Mouse (Mus musculus): ENCODE measurements at regions not wholly inside any gene's neighbourhood (a gene's known extent, or its start where the extent isn't known, plus 50 kb on each side); places are given as distances from the start of the nearest gene placed in this dataset.

DNA sequence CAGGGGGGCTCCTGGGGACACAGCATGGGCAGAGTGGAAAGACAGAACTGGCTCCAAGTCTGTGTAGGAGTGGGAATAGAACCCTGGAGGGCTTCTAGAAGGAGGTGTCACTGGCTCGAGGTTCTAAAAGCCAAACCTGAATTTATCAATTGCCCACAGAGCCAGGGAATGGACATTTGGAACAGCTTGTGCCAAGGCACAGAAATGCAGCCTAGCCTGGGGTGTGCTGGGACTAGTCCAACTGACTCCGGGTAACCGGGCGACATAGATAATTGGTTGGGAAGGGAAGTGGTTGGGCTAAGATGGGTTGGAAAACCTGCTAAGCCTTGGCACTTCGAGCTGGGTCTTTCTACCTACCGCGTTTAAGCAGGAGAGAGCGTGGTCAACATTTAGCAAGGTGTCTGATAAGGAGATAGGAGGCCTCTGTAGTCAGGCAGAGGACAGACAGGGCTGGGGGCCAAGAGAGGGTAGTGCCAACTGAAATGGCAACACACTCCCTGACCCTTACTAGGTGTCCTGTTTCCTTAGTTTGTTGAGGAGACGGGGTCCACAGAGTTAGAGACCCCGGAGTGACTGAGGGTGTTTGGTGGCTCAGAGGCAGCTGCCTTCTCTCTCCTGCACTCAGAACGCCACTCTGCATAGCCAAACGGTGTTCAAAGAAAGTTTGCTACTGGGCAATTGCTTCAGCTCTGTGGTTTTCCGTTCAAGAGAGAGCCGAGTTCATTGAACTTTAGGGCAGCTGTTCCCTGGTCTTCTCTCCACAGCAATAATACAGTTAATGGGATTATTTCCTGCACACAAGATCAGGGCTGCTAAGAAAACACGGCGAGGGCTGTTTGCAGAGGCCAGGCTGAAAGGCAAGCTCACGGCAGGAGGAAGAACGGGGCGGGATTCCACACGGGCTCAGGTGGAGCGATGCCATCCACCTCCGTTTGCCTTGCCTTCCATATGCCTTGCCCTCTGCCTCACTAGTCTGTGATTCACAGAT lies 138.3 kb upstream of the 1600014C23Rik start:
- 15% methylated on average over 22 of the region's 22 CpGs for WGBS
- DNase-seq (ENCODE audit: low read depth, low spot score) = no peak

DNA sequence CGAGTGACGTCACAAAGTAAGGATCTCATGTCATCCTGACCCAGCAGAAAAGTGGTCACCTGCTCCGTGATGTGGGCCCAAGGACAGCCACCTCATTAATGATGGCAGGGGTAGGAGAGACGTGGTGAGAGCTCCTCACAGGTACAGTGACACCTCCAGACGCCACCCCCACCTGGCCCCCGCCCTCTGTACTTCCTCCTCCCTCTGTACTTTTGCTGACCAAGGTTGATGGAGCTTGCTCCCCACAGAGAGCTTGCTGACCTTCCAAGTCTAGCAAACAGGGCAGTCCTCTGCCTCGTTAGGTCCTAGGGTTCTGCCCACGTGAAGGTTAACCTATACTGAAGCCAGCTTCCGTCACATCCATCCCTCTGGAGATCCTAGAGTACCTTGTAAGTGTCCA lies 137.4 kb upstream of the 1600014C23Rik start:
- DNase-seq (ENCODE audit: low read depth, low spot score) = no peak
- 38% methylated on average over 9 of the region's 9 CpGs for WGBS

DNA sequence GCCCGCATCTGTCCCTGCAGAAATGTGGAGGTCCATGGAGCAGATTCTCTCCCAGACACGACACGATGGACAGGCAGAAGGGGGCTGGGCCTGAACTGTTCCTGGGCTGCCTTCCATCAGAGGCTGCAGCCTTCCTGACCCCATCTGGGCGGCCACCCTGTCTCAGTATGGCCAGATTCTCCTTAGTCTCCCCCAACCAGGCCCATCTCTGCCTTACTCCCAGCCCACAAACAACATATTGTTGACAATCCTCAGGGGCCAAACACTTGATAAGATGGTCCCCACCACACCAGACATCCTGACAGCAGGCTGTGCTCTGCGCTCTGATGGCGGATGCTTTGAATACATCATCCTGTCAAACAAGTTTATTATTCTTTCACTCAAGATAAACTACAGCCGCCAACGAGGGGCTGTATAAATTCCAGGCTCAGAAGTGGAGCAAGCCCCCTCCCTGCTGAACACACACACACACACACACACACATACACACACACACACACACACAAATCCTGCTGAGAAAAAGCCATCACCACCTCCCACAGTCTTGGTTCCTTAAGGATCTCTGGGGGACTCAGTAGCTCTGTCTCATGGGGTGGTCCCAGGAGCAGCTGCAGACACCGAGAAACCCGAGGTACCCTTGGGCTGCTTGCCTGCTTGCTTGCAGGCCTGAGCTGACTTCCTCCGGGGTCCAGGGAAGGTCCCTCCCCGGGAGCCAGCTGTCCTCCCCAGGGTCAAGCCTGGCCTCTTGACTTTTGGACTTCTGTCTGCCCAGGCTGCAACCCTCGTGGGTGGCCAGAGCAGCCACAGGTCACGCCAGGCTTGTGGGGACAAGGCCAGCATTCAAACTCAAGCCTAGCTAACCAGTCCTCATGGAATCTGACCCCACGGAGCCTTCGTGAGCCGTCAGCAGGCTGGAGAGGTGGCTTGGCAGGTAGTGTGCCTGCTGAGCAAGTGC lies 135.6 kb upstream of the 1600014C23Rik start:
- WGBS = 59% methylated on average over 17 of the region's 17 CpGs
- no peak for DNase-seq (ENCODE audit: low read depth, low spot score)

DNA sequence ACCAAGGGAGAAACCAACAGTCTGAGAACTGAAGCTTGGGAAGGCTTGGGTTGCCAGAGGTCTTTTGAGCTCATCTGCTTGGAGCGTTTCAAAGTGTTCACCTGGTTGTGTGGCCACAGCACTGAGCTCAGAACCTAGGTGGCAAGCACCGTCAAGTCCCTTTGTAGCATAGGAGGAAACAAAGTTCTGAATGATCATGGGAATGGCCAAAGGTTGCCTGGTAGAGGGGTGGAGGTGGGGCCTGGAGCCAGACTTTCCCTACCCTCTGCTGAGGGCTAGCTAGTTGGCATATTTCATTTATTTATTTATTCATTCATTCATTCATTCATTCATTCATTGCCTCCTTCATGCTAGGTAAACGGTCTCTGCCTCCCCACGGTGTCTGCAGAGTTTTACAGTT lies 134.9 kb upstream of the 1600014C23Rik start:
- WGBS = 49% methylated on average over 4 of the region's 4 CpGs
- DNase-seq (ENCODE audit: low read depth, low spot score) = no peak

DNA sequence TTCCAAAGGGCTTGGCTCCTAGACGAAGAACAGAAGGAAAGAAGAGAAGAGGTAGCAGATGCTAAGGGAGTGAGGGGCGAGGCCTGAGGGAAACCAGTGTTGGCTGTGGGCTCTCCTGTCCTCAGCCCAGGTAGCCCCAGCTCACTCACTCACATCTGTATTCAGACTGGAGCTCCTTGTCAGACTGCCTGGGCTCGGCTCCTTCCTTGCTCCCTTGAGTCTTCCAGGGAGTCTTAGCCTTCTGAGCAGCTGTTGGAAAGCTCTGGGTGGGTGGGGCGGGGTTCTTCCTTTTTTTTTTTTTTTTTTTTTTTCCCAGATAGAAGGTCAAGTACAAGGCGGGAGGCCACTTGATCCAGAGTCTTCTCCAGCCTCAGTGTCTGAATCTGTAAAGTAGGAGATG lies 134.1 kb upstream of the 1600014C23Rik start:
- DNase-seq (ENCODE audit: low read depth, low spot score) = no peak
- WGBS = 29% methylated on average over 5 of the region's 5 CpGs

DNA sequence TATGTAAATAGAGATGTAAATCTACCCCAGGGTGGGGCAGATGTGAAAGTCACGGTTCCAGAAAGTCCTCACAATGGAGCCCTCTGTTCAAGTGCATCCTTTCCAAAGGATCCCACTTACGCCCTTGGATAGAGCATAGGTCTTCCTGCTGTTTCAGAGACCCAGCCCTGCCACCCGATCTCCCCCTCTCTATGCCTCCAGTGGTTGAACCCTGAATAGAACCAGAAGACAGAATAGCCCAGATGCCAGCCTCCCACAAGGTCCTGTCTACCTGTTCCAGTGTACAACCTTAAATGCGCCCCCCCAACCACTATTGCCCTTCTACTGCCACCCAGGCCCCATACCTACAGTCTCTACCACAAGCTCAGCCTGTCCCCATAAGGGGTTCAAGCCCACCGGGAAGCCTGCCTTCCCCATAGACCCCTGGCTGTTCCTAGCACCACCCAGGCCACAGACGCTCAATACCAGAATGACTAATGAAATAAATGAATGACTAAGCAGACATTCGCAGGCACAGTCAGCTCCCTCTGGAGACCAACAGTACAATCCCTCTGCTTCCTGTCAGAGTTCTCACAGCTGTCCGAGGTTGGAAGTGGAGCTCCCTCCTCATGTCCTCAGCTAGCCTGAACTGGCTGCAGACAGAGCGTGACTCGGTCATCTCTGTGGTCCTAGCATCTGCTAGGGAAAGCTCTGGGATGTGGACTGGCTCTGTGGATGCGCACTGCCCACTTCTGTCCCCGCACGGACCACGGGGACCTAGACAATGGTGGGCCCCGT lies 133.4 kb upstream of the 1600014C23Rik start:
- 47% methylated on average over 15 of the region's 15 CpGs for WGBS
- DNase-seq (ENCODE audit: low read depth, low spot score) = no peak

DNA sequence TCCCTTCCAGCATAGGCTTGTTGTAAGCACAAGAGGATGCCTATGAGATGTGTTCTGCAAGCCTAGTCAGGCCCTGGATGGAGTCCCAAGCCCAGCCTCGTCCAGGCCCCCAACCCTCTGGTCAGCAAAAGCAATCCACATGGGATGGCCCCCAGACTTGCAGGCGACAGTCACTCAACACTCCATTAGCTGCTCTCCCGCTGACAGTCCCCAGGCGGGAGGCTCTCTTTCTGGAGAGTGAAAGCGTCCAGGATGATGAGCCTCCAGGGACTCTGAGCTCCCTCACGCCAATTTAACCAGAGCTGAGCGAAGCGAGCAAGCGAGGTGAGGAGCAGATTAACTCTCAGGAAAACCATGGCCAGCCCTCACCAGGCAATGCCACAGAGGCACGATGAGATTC lies 132.7 kb upstream of the 1600014C23Rik start:
- 44% methylated on average over 10 of the region's 10 CpGs for WGBS
- DNase-seq (ENCODE audit: low read depth, low spot score) = no peak

DNA sequence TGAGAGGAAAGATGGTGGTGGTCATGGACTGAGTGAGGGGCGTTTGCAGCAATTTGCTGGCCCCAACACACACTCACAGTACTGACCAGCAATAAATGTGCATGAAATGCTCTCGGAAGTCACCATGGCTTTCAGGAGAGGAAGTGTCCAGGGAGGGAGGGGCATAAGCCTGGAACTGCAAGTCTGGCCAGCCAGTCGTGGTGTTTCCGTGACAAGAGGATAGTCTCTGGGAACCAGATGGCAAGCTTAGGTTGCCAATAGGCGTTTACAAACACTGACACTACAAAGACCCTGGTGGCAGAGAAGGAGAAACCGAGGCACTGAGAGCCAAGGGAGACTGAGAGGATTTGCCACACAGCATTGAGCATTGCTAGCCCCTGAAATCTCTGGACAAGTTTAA lies 132.3 kb upstream of the 1600014C23Rik start:
- no peak for DNase-seq (ENCODE audit: low read depth, low spot score)
- WGBS = 27% methylated on average over 6 of the region's 6 CpGs

DNA sequence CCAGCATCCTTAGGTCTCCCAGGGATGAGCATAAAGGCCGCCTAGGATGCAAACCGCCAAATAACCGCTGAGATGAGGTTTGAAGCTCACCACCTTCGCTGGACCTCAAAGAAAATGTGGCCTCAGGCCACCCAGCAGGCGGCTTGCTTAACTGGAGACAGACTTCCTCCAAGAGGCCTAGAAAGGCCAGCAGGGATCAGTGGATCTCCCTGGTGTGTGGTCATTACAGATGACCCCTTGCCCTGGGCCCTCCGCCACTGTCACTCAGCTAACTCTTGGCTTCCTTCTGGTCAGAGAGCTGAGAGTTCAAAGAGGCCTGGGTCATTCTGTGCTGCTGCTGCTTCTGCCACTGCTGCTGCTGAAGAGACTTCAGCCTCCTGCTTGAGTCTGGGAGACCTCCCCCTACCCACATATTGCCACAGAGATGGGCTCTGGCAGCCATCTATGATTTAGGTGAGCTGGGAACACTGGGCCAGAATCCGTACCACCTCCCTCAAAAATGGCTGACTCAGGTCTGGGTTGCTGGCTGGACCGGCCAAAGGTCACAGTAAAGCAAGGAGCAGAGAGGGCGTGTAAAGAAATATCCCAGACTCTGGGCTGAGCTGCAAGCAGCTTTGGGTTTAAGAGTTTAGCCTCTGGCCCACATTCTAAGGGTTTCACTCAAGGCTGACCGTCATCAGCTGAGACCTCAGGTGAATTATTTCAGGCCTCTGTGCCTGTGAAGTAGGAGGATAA lies 130.0 kb upstream of the 1600014C23Rik start:
- no peak for DNase-seq (ENCODE audit: low read depth, low spot score)
- 69% methylated on average over 10 of the region's 10 CpGs for WGBS

DNA sequence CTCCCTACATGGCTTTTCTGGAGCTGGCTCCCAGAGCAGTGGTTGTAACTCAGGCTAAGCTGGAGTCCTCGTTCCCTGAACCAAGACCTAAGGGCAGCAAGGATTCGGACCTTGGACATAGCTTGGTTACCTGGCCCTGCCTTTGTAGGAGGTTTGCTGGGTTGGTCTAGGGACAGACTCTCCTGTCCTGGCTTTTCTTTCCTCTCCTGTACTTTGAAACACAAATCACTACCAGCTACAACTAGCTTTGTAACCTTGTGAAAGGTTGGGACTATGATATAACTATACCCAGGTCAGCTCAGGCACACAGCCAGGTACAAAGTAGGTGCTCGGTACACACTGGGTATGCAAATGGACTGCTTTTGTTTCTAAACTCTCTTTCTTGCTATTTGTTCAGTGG lies 129.4 kb upstream of the 1600014C23Rik start:
- WGBS = 82% methylated on average over 3 of the region's 3 CpGs
- DNase-seq (ENCODE audit: low read depth, low spot score) = no peak

DNA sequence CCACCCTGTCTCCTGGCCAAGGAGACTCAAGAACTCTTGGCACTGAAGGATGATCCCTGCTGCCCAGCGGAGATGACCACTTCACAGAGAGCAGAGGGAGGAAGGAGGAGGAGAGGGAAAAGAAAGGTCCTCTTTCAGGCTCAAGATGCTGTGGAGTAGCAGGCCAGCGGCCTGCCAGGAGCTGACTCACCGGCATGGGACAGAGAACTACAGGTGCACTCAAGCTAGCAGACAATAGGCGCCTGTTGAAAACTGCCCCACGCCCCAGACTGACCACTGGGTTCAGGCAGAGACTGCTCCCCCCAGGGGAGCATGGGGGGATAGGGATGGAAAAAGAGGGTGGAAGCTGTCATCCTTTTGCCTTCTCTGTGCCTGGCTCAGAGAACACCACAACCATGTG lies 125.8 kb upstream of the 1600014C23Rik start:
- DNase-seq (ENCODE audit: low read depth, low spot score) = no peak
- WGBS = 94% methylated on average over 5 of the region's 5 CpGs

DNA sequence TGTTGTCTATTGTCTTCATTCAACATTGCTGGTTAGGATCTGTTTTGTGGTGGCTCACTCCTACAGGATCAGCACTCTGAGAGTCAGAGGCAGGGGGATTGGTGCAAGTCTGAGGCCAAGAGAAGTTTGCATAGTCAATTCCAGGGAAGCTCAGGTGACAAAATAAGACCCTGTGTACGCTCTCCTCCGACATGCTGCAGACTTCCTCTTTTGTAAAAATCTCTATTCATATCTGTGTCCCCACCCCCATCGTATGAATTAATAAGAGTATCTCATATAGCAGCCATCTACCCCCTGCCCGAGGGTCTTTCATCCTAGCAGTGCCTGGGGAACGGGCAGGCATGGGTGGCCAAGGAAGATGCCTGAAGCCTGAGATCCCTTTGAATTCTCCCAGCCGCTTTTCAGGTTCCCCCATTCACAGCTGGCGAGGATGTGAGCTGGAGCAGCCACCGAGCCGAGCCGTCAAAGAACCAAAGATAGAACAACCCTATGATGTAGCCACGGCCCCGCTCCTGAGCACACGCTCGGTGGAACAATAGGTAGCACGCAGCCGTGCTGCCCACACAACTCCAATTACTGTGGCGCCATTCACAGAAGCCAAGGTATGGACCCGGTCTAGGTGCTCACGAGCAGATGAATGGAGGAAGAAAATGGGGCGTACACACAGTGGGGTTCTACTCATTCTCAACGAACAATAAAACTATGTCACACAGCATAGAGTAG lies 120.4 kb upstream of the 1600014C23Rik start:
- no peak for DNase-seq (ENCODE audit: low read depth, low spot score)
- WGBS = 91% methylated on average over 21 of the region's 21 CpGs

DNA sequence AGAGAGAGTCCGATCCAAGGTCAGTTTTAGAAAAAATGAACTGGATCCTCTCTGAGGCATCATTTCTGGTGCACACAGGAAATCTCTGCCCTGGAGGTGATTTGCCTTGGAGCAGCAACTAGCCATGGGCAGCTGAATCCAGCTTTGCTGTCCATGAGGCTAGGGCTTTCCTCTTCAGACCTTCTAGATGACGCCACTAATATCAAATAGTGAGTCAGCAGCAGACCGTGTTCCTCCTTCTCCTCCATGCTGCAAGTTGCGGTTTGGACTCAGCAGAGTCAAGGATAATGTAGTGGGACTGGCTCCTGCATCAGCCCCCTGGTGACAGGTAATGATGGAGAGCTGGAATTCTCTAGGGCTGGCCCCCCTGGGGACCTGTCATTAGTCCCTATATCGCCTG lies 118.8 kb upstream of the 1600014C23Rik start:
- no peak for DNase-seq (ENCODE audit: low read depth, low spot score)
- 76% methylated on average over 5 of the region's 5 CpGs for WGBS

DNA sequence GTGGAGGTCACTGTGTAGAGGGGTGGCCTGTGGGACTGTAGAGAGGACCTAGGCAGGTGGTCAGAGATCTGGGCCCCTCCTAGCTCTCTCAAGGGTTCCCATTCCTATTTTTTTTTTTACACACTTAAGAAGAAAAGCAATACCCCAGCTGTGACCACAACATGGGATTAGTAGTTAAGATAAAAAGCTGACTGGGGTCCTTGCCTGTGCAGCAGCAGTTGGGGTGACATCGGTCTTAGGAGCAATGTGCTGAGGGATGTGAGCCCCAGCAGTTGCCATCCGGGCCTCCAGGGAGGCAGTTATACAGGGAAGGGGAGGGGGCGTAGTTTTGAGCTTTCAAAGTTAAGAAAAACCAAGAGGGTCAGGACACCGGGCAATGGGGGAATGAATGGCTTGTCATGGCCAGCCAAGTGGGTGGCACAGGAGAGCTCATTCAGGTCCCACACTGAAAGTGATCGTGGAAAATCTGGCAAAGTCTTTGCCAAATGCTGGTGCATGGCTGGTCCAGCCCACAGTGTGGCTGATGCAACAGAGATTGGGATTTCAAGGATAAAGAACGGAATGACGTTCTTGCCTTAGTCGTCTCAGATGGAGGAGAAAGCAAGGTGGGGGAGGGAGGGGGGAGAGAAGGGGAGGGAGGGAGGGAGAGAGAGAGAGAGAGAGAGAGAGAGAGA lies 118.2 kb upstream of the 1600014C23Rik start:
- WGBS = 83% methylated on average over 8 of the region's 8 CpGs
- no peak for DNase-seq (ENCODE audit: low read depth, low spot score)

DNA sequence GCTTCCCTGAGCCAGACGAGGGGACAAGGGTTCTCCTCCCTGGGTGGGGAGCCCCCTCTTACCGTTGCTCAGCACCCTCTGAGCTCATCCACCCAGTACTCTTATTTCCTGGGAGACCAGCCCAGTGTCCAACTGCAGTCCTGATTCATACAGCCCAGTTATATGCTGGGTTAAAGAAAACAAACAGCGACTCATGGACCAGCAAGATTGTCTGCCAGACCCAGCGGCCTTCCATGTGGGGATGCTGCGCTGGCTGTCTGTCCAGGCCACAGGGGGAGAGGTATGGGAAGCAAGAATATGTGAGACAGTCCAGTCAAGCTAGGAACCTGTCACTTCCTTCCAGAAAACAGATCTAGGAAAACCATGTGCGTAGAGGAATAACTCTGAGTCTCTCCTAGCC lies 117.3 kb upstream of the 1600014C23Rik start:
- no peak for DNase-seq (ENCODE audit: low read depth, low spot score)
- WGBS = 65% methylated on average over 6 of the region's 6 CpGs

DNA sequence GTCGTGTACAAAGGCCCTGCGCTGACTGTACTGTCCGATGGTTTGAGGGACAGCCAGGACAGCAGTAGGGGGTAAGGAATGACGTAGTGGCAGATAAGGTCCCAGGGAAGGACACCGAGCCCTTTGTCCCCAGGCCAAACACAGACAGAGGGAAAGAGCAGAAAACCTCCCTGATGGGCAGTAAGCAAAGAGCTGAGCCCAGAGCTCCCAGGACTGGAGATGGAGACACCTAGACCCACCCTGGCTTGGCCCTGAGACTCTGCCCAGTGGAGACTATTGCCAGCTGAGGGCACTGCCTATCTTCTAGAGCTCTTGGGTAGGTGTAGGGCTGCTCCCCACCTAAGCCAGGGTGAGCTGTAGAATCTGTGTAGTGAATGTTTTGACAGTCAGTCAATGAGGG lies 116.5 kb upstream of the 1600014C23Rik start:
- DNase-seq (ENCODE audit: low read depth, low spot score) = no peak
- WGBS = 84% methylated on average over 5 of the region's 5 CpGs

DNA sequence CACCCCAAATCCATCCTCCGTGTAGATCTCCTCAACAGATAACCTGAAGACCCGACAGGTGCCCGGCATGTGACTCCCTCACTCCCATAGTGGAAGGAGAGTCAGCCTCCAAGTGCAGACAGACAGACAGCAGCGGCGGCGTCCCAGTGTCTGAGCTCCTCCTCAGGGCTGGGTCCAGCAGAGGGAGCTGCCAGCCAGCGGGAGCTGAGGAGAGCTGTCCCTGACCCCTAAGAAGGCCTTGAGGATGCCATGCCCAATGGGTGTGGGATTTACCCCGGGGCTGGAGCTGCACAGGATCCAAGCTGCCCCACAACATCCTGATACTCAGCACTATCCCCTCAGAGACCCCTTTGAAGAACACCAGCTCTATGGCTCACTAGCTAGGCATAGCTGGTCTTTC lies 115.0 kb upstream of the 1600014C23Rik start:
- whole genome bisulfite sequencing = 21% methylated on average over 8 of the region's 8 CpGs
- no peak for DNase-seq (ENCODE audit: low read depth, low spot score)
